Mouse (Mus musculus) hindbrain, embryonic 16.5 days (tissue): ENCODE data around the gene Lig3. TPM values are rescaled to one million over a fixed set of nuclear protein-coding genes. Genes with fewer than 3 reads are reported as not detected.

Experiments used
- ATAC-seq: fragments of 200-750 bp; cut with Nextera tagmentation; 2 replicates; pipeline ENCODE4 v1.8.0; 2017; ENCODE audit warnings: moderate TSS enrichment, moderate library complexity
- H3K27ac ChIP-seq: fragments of 300-500 bp; sonication (generic); 2 replicates; pipeline ENCODE4 v1.5.1; 2014; ENCODE audit warnings: low read depth, mild to moderate bottlenecking, control low read depth, low read length, moderate library complexity
- H3K27me3 ChIP-seq: fragments of 300-500 bp; sonication (generic); replicated peaks from 2 replicates; pipeline ENCODE4 v1.6.1; 2014; ENCODE audit warnings: low read length; ENCODE audit not compliant: control insufficient read depth, insufficient read depth
- H3K36me3 ChIP-seq: fragments of 300-500 bp; sonication (generic); 2 replicates; pipeline ENCODE4 v1.6.1; 2014; ENCODE audit warnings: mild to moderate bottlenecking, low read length, moderate library complexity, mixed read lengths; ENCODE audit not compliant: control insufficient read depth, insufficient read depth
- H3K4me1 ChIP-seq: fragments of 300-500 bp; sonication (generic); 2 replicates; pipeline ENCODE4 v1.6.1; 2014; ENCODE audit warnings: low read depth, low read length; ENCODE audit not compliant: control insufficient read depth, insufficient read depth
- H3K4me2 ChIP-seq: fragments of 300-500 bp; sonication (generic); 2 replicates; pipeline ENCODE4 v1.6.1; 2014; ENCODE audit warnings: mild to moderate bottlenecking, low read length, control low read depth, moderate library complexity
- H3K4me3 ChIP-seq: fragments of 300-500 bp; sonication (generic); 2 replicates; pipeline ENCODE4 v1.5.1; 2014; ENCODE audit warnings: mild to moderate bottlenecking, low read length, control low read depth, moderate library complexity
- H3K9ac ChIP-seq: fragments of 300-500 bp; sonication (generic); 2 replicates; pipeline ENCODE4 v1.6.1; 2014; ENCODE audit warnings: low read depth, mild to moderate bottlenecking, control low read depth, low read length, moderate library complexity
- H3K9me3 ChIP-seq: fragments of 300-500 bp; sonication (generic); 2 replicates; pipeline ENCODE4 v1.6.1; 2014; ENCODE audit warnings: mild to moderate bottlenecking, low read length, moderate library complexity; ENCODE audit not compliant: control insufficient read depth
- WGBS: fragments of 180-500 bp; shearing (Covaris S2); extraction: QIAGEN DNeasy Blood & Tissue Kit; methylation state at CpG from one replicate; pipeline ENCODE4 v1.1.7; 2014; 5-methylcytosine and 5-hydroxymethylcytosine counted together
- polyA plus RNA-seq: library from polyadenylated mRNA; unstranded; fragments of >200 nt; fragmentation: Nextera tagmentation; extraction: Ambion mirVana; gene quantifications from 2 replicates; pipeline ENCODE4 v1.2.1, GENCODE M21; 2015

The Lig3 gene
- polyA plus RNA-seq, 1 experiment from 2014 or later = 20.9 TPM

- peak; percentile 100 for ATAC-seq
- Histone ChIP-seq H3K4me1 (peaks cover 20% of the 10 kb centered on the region), H3K36me3 (no peaks in the 10 kb centered on the region), H3K27me3 (no peaks in the 10 kb centered on the region), H3K4me3 (peak within 1 kb of the TSS; percentile 83), H3K9ac (peak within 1 kb of the TSS; percentile 87), H3K4me2 (peak within 1 kb of the TSS; percentile 99), H3K9me3 (no peaks in the 10 kb centered on the region), H3K27ac (peak within 1 kb of the TSS; percentile 94)
- WGBS = under 1% methylated on average over 43 of the region's 44 CpGs
Measured at GRCm38 (mm10) chr11:82763742-82764437, 17.0 kb upstream of the Lig3 start, which contains the start of the genes Cct6b and Zfp830. TSS of gene Cct6b (minus strand) at chr11:82764321. TSS of gene Zfp830 (plus strand) at chr11:82764345.

DNA sequence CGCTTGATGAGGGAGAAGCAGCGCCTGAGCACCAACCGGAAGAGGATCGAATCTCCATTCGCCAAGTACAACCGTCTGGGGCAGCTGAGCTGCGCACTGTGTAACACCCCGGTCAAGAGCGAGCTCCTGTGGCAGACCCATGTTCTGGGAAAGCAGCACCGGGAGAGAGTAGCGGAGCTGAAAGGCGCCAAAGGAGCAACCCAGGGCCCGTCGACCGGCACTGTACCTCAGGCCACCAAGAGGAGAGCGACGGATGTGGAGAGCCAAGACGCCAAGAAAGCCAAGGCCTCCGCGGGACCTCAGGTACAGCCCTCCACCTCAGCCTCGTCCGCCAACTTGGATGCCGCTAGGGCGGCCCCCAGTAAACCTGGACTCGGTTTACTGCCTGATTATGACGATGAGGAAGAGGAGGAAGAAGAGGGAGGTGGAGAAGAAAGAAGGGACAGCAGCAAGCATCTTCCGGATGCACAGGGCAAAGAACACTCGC lies 16.4 kb upstream of the Lig3 start:
- WGBS = under 1% methylated on average over 28 of the region's 28 CpGs
- Histone ChIP-seq H3K27ac (peak overlapping the region; percentile 94), H3K4me3 (peak overlapping the region; percentile 83), H3K36me3 (no peaks in the 10 kb centered on the region), H3K4me1 (peaks cover 20% of the 10 kb centered on the region), H3K9me3 (no peaks in the 10 kb centered on the region), H3K9ac (peak overlapping the region; percentile 87), H3K27me3 (no peaks in the 10 kb centered on the region), H3K4me2 (peak overlapping the region; percentile 99)
- peak; percentile 85 for ATAC-seq

DNA sequence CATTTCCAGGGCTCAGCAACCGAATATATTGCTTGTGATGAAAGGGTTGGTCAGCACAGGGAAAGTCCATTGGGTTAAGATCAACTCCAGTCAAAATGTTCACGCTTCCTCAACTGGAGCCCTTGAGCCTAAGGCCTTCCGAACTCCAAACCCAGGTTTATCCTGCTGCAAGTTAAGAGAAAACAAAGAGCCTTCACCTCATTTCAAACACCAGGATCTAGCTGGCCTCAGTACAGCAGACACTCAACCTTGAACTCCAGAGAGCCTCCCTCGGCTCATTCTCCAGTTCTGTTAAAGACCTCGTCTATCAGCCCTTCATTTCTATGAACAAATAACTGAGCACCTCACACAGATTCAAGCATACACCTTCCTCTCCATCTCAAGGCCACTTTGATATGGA lies 774 bp upstream of the Lig3 start:
- H3K4me2 ChIP-seq = peak overlapping the region; percentile 76
- peaks cover 9% of the 10 kb centered on the region for H3K36me3 ChIP-seq
- no peak for ATAC-seq
- WGBS = 62% methylated on average over 5 of the region's 5 CpGs
- H3K4me1 ChIP-seq = peaks cover 14% of the 10 kb centered on the region
- no peaks in the 10 kb centered on the region for H3K27me3 ChIP-seq
- no peak overlapping the region for H3K27ac ChIP-seq
- H3K9ac ChIP-seq = peak overlapping the region; percentile 98
- peak overlapping the region; percentile 93 for H3K4me3 ChIP-seq
- H3K9me3 ChIP-seq = no peaks in the 10 kb centered on the region

- H3K36me3 ChIP-seq = peaks cover 11% of the 10 kb centered on the region
- no peak for ATAC-seq
- no peak overlapping the region for H3K27ac ChIP-seq
- peak overlapping the region; percentile 93 for H3K4me3 ChIP-seq
- H3K4me1 ChIP-seq = peaks cover 14% of the 10 kb centered on the region
- H3K27me3 ChIP-seq = no peaks in the 10 kb centered on the region
- peak overlapping the region; percentile 98 for H3K9ac ChIP-seq
- H3K4me2 ChIP-seq = peak overlapping the region; percentile 58
- 39% methylated on average over 6 of the region's 6 CpGs for WGBS
- H3K9me3 ChIP-seq = no peaks in the 10 kb centered on the region
Measured at GRCm38 (mm10) chr11:82782197-82782596, 1.3 kb downstream of the Lig3 start.

GRCm38 (mm10) chr11:82783453-82783852 lies 2.5 kb downstream of the Lig3 start:
- H3K9me3 ChIP-seq = no peaks in the 10 kb centered on the region
- peaks cover 14% of the 10 kb centered on the region for H3K4me1 ChIP-seq
- no peak overlapping the region for H3K9ac ChIP-seq
- no peaks in the 10 kb centered on the region for H3K27me3 ChIP-seq
- peaks cover 13% of the 10 kb centered on the region for H3K36me3 ChIP-seq
- 93% methylated on average over 11 of the region's 11 CpGs for WGBS
- H3K4me3 ChIP-seq = no peak overlapping the region
- no peak overlapping the region for H3K27ac ChIP-seq
- no peak overlapping the region for H3K4me2 ChIP-seq
- ATAC-seq = no peak

- H3K9me3 ChIP-seq = no peaks in the 10 kb centered on the region
- H3K27me3 ChIP-seq = no peaks in the 10 kb centered on the region
- 72% methylated on average over 3 of the region's 3 CpGs for WGBS
- H3K36me3 ChIP-seq = peaks cover 9% of the 10 kb centered on the region
- H3K4me1 ChIP-seq = no peaks in the 10 kb centered on the region
- no peak overlapping the region for H3K4me2 ChIP-seq
- H3K9ac ChIP-seq = no peak overlapping the region
- no peak overlapping the region for H3K4me3 ChIP-seq
- ATAC-seq = no peak
- H3K27ac ChIP-seq = no peak overlapping the region
Measured at GRCm38 (mm10) chr11:82806656-82807055, 25.7 kb downstream of the Lig3 start.

DNA sequence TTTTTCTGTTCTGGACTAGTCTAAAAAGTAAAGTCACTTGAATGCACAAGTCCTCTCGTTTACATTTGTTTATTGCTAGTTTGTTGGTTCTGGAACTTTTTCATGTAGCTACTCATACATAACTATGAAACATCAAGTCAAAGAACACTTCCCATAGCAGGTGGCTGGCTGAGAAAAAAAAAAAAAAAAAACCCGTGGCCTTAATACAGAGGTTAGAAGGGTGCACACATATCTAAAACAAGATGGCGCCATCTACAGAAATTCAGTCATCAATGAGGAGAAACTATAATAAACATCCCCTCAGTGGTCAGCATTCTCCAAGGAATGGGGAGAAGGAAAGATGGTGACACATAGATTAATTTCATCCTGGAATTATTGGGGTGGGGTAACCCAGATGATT lies 26.5 kb downstream of the Lig3 start:
- ATAC-seq = no peak
- WGBS = 81% methylated on average over 3 of the region's 3 CpGs
- H3K9ac ChIP-seq = no peak overlapping the region
- no peaks in the 10 kb centered on the region; the same call in 1 of the 2 replicates for H3K4me1 ChIP-seq
- no peak overlapping the region for H3K4me3 ChIP-seq
- H3K27ac ChIP-seq = no peak overlapping the region
- no peak overlapping the region for H3K4me2 ChIP-seq
- peaks cover 4% of the 10 kb centered on the region; the same call in 1 of the 2 replicates for H3K36me3 ChIP-seq
- no peaks in the 10 kb centered on the region for H3K9me3 ChIP-seq
- no peaks in the 10 kb centered on the region for H3K27me3 ChIP-seq

DNA sequence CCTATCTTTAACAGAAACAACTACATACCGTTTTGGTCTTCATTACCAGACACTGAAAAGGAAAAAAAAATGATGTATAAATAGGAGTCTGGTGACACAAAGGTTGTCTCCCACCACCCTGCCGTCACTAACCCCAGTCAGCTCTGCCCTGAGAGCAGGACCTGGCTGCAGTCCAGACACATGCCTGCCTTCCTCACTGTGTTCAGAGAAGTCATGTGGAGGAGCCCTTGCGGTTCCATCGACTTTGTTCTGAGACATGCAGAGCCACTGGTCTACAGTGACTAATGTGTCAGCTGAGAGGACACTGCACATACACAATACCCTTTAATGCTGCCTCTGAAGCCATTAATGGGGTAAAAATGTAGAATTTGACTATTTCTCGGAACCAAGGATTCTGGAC lies 27.6 kb downstream of the Lig3 start:
- H3K9me3 ChIP-seq = no peaks in the 10 kb centered on the region
- 54% methylated on average over 5 of the region's 5 CpGs for WGBS
- H3K27me3 ChIP-seq = no peaks in the 10 kb centered on the region
- H3K4me2 ChIP-seq = no peak overlapping the region
- no peaks in the 10 kb centered on the region for H3K36me3 ChIP-seq
- no peak overlapping the region for H3K4me3 ChIP-seq
- ATAC-seq = no peak
- H3K27ac ChIP-seq = no peak overlapping the region
- H3K4me1 ChIP-seq = no peaks in the 10 kb centered on the region; the same call in 1 of the 2 replicates
- H3K9ac ChIP-seq = no peak overlapping the region

GRCm38 (mm10) chr11:82819350-82819749 lies 38.4 kb downstream of the Lig3 start:
- Histone ChIP-seq H3K27ac (no peak overlapping the region), H3K9ac (no peak overlapping the region), H3K4me2 (no peak overlapping the region), H3K4me1 (no peaks in the 10 kb centered on the region), H3K9me3 (no peaks in the 10 kb centered on the region), H3K27me3 (no peaks in the 10 kb centered on the region), H3K36me3 (no peaks in the 10 kb centered on the region), H3K4me3 (no peak overlapping the region)
- ATAC-seq = no peak
- WGBS = 52% methylated on average over 4 of the region's 4 CpGs
